Mouse (Mus musculus) gastrocnemius, adult 8-10 months (tissue): ENCODE measurements around the gene Pigr. TPM values are rescaled to one million over a fixed set of nuclear protein-coding genes. Genes with fewer than 3 reads are reported as not detected.

Experiments used
- DNase-seq, 2 experiments: peaks; one replicate each; pipeline ENCODE4 v3.0.0; 2022; ENCODE audit warnings: low spot score in 2 of 2
- total RNA-seq, 4 experiments: library from RNA; stranded (reverse); gene quantifications; 2 replicates each; pipeline ENCODE4 v1.2.4; 2022

The Pigr gene
- total RNA-seq, 4 experiments from 2014 or later, result 0.24 TPM; not detected in 3

GRCm38 (mm10) chr1:130829906-130830830 lies 3.7 kb downstream of the Pigr start:
- no peak for DNase-seq

- DNase-seq, result no peak
Observed at GRCm38 (mm10) chr1:130832230-130833149, 6.0 kb downstream of the Pigr start.

- no peak for DNase-seq
Observed at GRCm38 (mm10) chr1:130835161-130835936, 8.9 kb downstream of the Pigr start.

GRCm38 (mm10) chr1:130838288-130838687 lies 11.8 kb downstream of the Pigr start:
- DNase-seq, result no peak

- DNase-seq, result no peak
Observed at GRCm38 (mm10) chr1:130840599-130841379, 14.3 kb downstream of the Pigr start.

GRCm38 (mm10) chr1:130841621-130842020 lies 15.1 kb downstream of the Pigr start:
- DNase-seq, result no peak

GRCm38 (mm10) chr1:130844516-130844915 lies 18.0 kb downstream of the Pigr start:
- no peak for DNase-seq

- no peak for DNase-seq
Observed at GRCm38 (mm10) chr1:130849530-130850214, 23.2 kb downstream of the Pigr start.

GRCm38 (mm10) chr1:130850405-130850804 lies 23.9 kb downstream of the Pigr start:
- no peak for DNase-seq

GRCm38 (mm10) chr1:130854819-130855218 lies 28.3 kb downstream of the Pigr start:
- no peak for DNase-seq

- DNase-seq, result no peak
Observed at GRCm38 (mm10) chr1:130855723-130856122, 29.2 kb downstream of the Pigr start.

GRCm38 (mm10) chr1:130857456-130857855 lies 31.0 kb downstream of the Pigr start:
- DNase-seq, result no peak

- no peak for DNase-seq
Observed at GRCm38 (mm10) chr1:130864238-130864637, 37.8 kb downstream of the Pigr start.

GRCm38 (mm10) chr1:130864741-130865140 lies 38.3 kb downstream of the Pigr start:
- no peak for DNase-seq

- DNase-seq, result no peak
Observed at GRCm38 (mm10) chr1:130865541-130866221, 39.2 kb downstream of the Pigr start, which contains the start of gene Fcmr. Gene Fcmr, plus strand, starts transcription at chr1:130865669.

GRCm38 (mm10) chr1:130872912-130873311 lies 46.4 kb downstream of the Pigr start:
- no peak for DNase-seq

GRCm38 (mm10) chr1:130875139-130875538 lies 48.7 kb downstream of the Pigr start:
- no peak for DNase-seq

GRCm38 (mm10) chr1:130875910-130876309 lies 49.4 kb downstream of the Pigr start:
- DNase-seq, result no peak

GRCm38 (mm10) chr1:130876931-130877509 lies 50.5 kb downstream of the Pigr start:
- no peak for DNase-seq
